Mouse (Mus musculus): ENCODE measurements around the gene Pbld1. TPM values are rescaled to one million over a fixed set of nuclear protein-coding genes. Genes with fewer than 3 reads are reported as not detected.
A peak's percentile ranks its signal among the peaks of the same experiment; 100 is the strongest.

Gene Pbld1
- polyA plus RNA-seq, 1 experiment from 2014 or later = 13.7 TPM

- DNase-seq (ENCODE audit: low spot score) = peak; percentile 57
- 43% methylated on average over 6 of the region's 6 CpGs for WGBS
- Histone ChIP-seq H3K36me3 (ENCODE audit: insufficient read depth, low read length) (no peaks in the 10 kb centered on the region), H3K4me2 (ENCODE audit: low read length) (peak overlapping the region; percentile 67; the same call in 1 of the 2 replicates), H3K4me1 (replicated peaks; ENCODE audit: insufficient read depth, low read length) (0 out of 2 replicates have a peak, but pooled peaks cover 22% of the 10 kb centered on the region), H3K27ac (peak overlapping the region; percentile 100), H3K27me3 (ENCODE audit: insufficient read depth, low read length) (no peaks in the 10 kb centered on the region), H3K9me3 (replicated peaks; ENCODE audit: low read length) (no peaks in the 10 kb centered on the region), H3K9ac (ENCODE audit: low read depth, low read length) (no peak overlapping the region), H3K4me3 (replicated peaks; ENCODE audit: low read depth, low read length) (no peak overlapping the region)
- no peak for TF ChIP-seq CTCF (IDR thresholded peaks at IDR 0.05; ENCODE audit: low read depth)
- no peak for ATAC-seq (replicated peaks; ENCODE audit: low FRiP score, low read depth)
These were observed 34.4 kb upstream of the Pbld1 start for GRCm38 (mm10) chr10:63025491-63026011.

DNA sequence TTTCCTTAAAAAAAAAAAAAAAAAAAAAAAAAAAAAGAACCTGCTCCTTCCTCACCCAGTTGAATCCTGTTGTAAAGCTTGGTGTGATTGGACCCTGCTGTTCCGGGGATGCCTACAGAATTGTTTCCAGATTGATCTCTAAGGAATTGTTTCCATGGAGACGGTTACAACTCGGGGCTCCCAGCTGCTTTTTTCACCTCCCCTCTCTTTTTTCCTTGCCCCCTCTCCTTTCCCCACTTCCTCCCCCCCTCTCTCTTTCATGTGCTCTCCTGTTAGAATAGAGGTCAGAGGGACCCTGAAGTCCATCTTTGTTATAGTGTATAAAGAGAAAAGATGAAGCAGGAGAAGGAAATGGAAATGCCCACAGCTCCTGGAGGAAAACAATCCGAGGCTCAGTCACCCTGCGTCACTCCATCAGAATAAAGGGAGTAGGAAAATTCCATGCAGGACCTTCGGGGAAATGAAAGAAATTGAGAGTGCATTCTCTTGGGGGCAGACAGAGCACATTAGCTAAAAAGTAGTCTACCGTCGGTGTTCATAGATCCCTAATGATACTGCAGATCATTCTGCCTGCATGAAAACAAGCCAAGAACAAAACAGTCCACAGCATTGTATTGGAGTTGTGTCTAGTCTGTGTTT, 33.7 kb upstream of the Pbld1 start:
- Histone ChIP-seq H3K4me1 (replicated peaks; ENCODE audit: insufficient read depth, low read length) (0 out of 2 replicates have a peak, but pooled peaks cover 18% of the 10 kb centered on the region), H3K27me3 (ENCODE audit: insufficient read depth, low read length) (no peaks in the 10 kb centered on the region), H3K27ac (peak overlapping the region; percentile 64), H3K9me3 (replicated peaks; ENCODE audit: low read length) (no peaks in the 10 kb centered on the region), H3K4me3 (replicated peaks; ENCODE audit: low read depth, low read length) (no peak overlapping the region), H3K9ac (ENCODE audit: low read depth, low read length) (no peak overlapping the region), H3K4me2 (ENCODE audit: low read length) (no peak overlapping the region), H3K36me3 (ENCODE audit: insufficient read depth, low read length) (no peaks in the 10 kb centered on the region)
- ATAC-seq (replicated peaks; ENCODE audit: low FRiP score, low read depth) = no peak
- 25% methylated on average over 8 of the region's 8 CpGs for WGBS
- peak; percentile 37 for DNase-seq (ENCODE audit: low spot score)
- no peak for TF ChIP-seq CTCF (IDR thresholded peaks at IDR 0.05; ENCODE audit: low read depth)

- no peaks in the 10 kb centered on the region for H3K27me3 ChIP-seq (ENCODE audit: insufficient read depth, low read length)
- H3K4me1 ChIP-seq (replicated peaks; ENCODE audit: insufficient read depth, low read length) = 0 out of 2 replicates have a peak, but pooled peaks cover 17% of the 10 kb centered on the region
- H3K4me3 ChIP-seq (replicated peaks; ENCODE audit: low read depth, low read length) = no peak overlapping the region
- ATAC-seq (replicated peaks; ENCODE audit: low FRiP score, low read depth) = no peak
- no peaks in the 10 kb centered on the region for H3K9me3 ChIP-seq (replicated peaks; ENCODE audit: low read length)
- H3K9ac ChIP-seq (ENCODE audit: low read depth, low read length) = no peak overlapping the region
- peak overlapping the region; percentile 64; the same call in 1 of the 2 replicates for H3K27ac ChIP-seq
- H3K4me2 ChIP-seq (ENCODE audit: low read length) = no peak overlapping the region
- H3K36me3 ChIP-seq (ENCODE audit: insufficient read depth, low read length) = no peaks in the 10 kb centered on the region
- 90% methylated on average over 6 of the region's 6 CpGs for WGBS
- no peak for TF ChIP-seq CTCF (IDR thresholded peaks at IDR 0.05; ENCODE audit: low read depth)
- DNase-seq (ENCODE audit: low spot score) = no peak
These were observed 33.2 kb upstream of the Pbld1 start for GRCm38 (mm10) chr10:63026795-63027160.

- Histone ChIP-seq H3K36me3 (ENCODE audit: insufficient read depth, low read length) (no peaks in the 10 kb centered on the region), H3K9ac (ENCODE audit: low read depth, low read length) (no peak overlapping the region), H3K27ac (no peak overlapping the region), H3K4me2 (ENCODE audit: low read length) (no peak overlapping the region), H3K4me1 (replicated peaks; ENCODE audit: insufficient read depth, low read length) (0 out of 2 replicates have a peak, but pooled peaks cover 17% of the 10 kb centered on the region), H3K4me3 (replicated peaks; ENCODE audit: low read depth, low read length) (no peak overlapping the region), H3K27me3 (ENCODE audit: insufficient read depth, low read length) (no peaks in the 10 kb centered on the region), H3K9me3 (replicated peaks; ENCODE audit: low read length) (no peaks in the 10 kb centered on the region)
- ATAC-seq (replicated peaks; ENCODE audit: low FRiP score, low read depth) = no peak
- WGBS = 93% methylated on average over 10 of the region's 10 CpGs
- DNase-seq (ENCODE audit: low spot score) = no peak
- no peak for TF ChIP-seq CTCF (IDR thresholded peaks at IDR 0.05; ENCODE audit: low read depth)
These were observed 32.4 kb upstream of the Pbld1 start for GRCm38 (mm10) chr10:63027376-63028161.

- Histone ChIP-seq H3K36me3 (ENCODE audit: insufficient read depth, low read length) (no peaks in the 10 kb centered on the region), H3K9me3 (replicated peaks; ENCODE audit: low read length) (no peaks in the 10 kb centered on the region)
- ATAC-seq (replicated peaks; ENCODE audit: low FRiP score, low read depth) = no peak
These were observed 31.6 kb upstream of the Pbld1 start for GRCm38 (mm10) chr10:63028396-63028795.

GRCm38 (mm10) chr10:63032267-63032666, 27.7 kb upstream of the Pbld1 start:
- H3K36me3 ChIP-seq (ENCODE audit: insufficient read depth, low read length) = no peaks in the 10 kb centered on the region
- ATAC-seq (replicated peaks; ENCODE audit: low FRiP score, low read depth) (no peak), DNase-seq (ENCODE audit: low spot score) (no peak)
- H3K4me2 ChIP-seq (ENCODE audit: low read length) = no peak overlapping the region
- no peaks in the 10 kb centered on the region for H3K4me1 ChIP-seq (replicated peaks; ENCODE audit: insufficient read depth, low read length)
- no peak overlapping the region for H3K27ac ChIP-seq
- H3K4me3 ChIP-seq (replicated peaks; ENCODE audit: low read depth, low read length) = no peak overlapping the region
- H3K9ac ChIP-seq (ENCODE audit: low read depth, low read length) = no peak overlapping the region
- 89% methylated on average over 3 of the region's 3 CpGs for WGBS
- no peak for TF ChIP-seq CTCF (IDR thresholded peaks at IDR 0.05; ENCODE audit: low read depth)
- H3K27me3 ChIP-seq (ENCODE audit: insufficient read depth, low read length) = no peaks in the 10 kb centered on the region
- no peaks in the 10 kb centered on the region for H3K9me3 ChIP-seq (replicated peaks; ENCODE audit: low read length)

More at GRCm38 (mm10) chr10:63028396-63028795, 31.6 kb upstream of the Pbld1 start:
- H3K27me3 ChIP-seq (ENCODE audit: insufficient read depth, low read length) = no peaks in the 10 kb centered on the region
- 90% methylated on average over 4 of the region's 4 CpGs for WGBS
- H3K4me2 ChIP-seq (ENCODE audit: low read length) = no peak overlapping the region
- no peak overlapping the region for H3K27ac ChIP-seq
- H3K4me3 ChIP-seq (replicated peaks; ENCODE audit: low read depth, low read length) = no peak overlapping the region
- no peak for TF ChIP-seq CTCF (IDR thresholded peaks at IDR 0.05; ENCODE audit: low read depth)
- no peak overlapping the region for H3K9ac ChIP-seq (ENCODE audit: low read depth, low read length)
- H3K4me1 ChIP-seq (replicated peaks; ENCODE audit: insufficient read depth, low read length) = 0 out of 2 replicates have a peak, but pooled peaks cover 17% of the 10 kb centered on the region
- DNase-seq (ENCODE audit: low spot score) = no peak
